Mouse (Mus musculus): Measurements from ENCODE around the gene Cdk17. TPM values are rescaled to one million over a fixed set of nuclear protein-coding genes. Genes with fewer than 3 reads are reported as not detected.

The Cdk17 gene
- polyA plus RNA-seq, 2 experiments = 10.5 to 12.9 TPM

DNA sequence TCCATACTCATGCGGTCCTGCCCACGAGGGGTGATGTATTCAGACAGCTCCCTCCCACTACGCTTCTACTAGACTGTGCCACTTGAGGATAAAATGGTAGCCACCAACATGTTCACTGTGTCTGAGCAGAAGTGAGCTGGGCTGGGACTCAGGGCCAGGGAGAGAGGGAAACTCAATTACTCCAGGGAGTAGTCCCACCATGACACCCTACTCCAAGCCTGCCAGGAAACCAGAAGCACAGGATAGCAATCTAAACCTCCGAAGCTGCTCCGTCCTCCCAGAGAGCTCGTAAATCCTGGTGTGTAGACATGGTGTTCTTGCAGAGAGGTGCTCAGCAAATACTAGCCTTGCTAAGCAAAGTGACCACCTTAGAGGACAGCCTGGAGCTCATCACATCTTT, 92.5 kb downstream of the Cdk17 start:
- Histone ChIP-seq H3K4me3 (ENCODE audit: insufficient read depth in 1 of 2, low read depth in 2 of 2, low read length in 2 of 2) (no peak overlapping the region), H3K9ac (replicated peaks) (no peak overlapping the region), H3K4me2 (ENCODE audit: low read depth) (no peak overlapping the region), H3K9me3 (ENCODE audit: control insufficient read depth, low read length) (no peaks in the 10 kb centered on the region), H3K27ac (no peak overlapping the region), H3K4me1 (replicated peaks; ENCODE audit: control insufficient read depth in 2 of 2, insufficient read depth in 2 of 2, low read length in 1 of 2) (no peaks in the 10 kb centered on the region), H3K36me3 (replicated peaks; ENCODE audit: control insufficient read depth, insufficient read depth, low read depth) (peaks cover 6% of the 10 kb centered on the region), H3K27me3 (ENCODE audit: control insufficient read depth, insufficient read depth, low read length) (no peaks in the 10 kb centered on the region)
- TF ChIP-seq CTCF (IDR thresholded peaks at IDR 0.05; ENCODE audit: low read depth) (no peak), EP300 (IDR thresholded peaks at IDR 0.05; ENCODE audit: low read depth) (no peak)
- no peak for DNase-seq (ENCODE audit: low read depth in 3 of 3, low spot score in 3 of 3)
- no peak for ATAC-seq (ENCODE audit: insufficient read depth)
- WGBS (ENCODE audit: insufficient replicate concordance) = 81% methylated on average over 6 of the region's 6 CpGs

DNA sequence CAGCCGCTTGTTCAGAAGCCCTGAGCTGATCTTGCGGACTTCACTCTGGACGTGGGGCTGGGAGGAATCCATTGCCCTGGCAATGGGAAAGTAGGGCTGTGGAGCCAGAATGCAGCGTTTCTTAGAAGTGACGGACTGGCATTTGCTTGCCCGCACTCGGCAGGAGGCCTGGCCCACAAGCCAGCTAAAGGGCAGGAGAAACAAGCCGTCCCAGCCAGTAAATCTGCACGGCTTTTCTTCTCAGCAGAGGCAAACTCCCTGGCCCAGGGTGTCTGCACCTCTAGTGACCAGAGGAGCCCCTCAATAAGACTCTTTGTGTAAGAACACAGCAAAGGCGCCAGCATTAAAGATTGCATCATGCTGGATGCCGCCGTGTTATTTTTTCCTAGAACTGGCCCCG, 94.6 kb downstream of the Cdk17 start:
- Histone ChIP-seq H3K9me3 (ENCODE audit: control insufficient read depth, low read length) (no peaks in the 10 kb centered on the region), H3K36me3 (replicated peaks; ENCODE audit: control insufficient read depth, insufficient read depth, low read depth) (no peaks in the 10 kb centered on the region), H3K4me3 (ENCODE audit: insufficient read depth in 1 of 2, low read depth in 2 of 2, low read length in 2 of 2) (no peak overlapping the region), H3K9ac (replicated peaks) (no peak overlapping the region), H3K27me3 (ENCODE audit: control insufficient read depth, insufficient read depth, low read length) (no peaks in the 10 kb centered on the region), H3K4me1 (replicated peaks; ENCODE audit: control insufficient read depth in 2 of 2, insufficient read depth in 2 of 2, low read length in 1 of 2) (no peaks in the 10 kb centered on the region), H3K4me2 (ENCODE audit: low read depth) (no peak overlapping the region), H3K27ac (no peak overlapping the region)
- DNase-seq (ENCODE audit: low read depth in 3 of 3, low spot score in 3 of 3) = no peak
- TF ChIP-seq CTCF (IDR thresholded peaks at IDR 0.05; ENCODE audit: low read depth) (no peak), EP300 (IDR thresholded peaks at IDR 0.05; ENCODE audit: low read depth) (no peak)
- 83% methylated on average over 13 of the region's 13 CpGs for WGBS (ENCODE audit: insufficient replicate concordance)
- ATAC-seq (ENCODE audit: insufficient read depth) = no peak

- ATAC-seq (ENCODE audit: insufficient read depth) = no peak
- WGBS (ENCODE audit: insufficient replicate concordance) = 61% methylated on average over 5 of the region's 5 CpGs
- TF ChIP-seq EP300 (IDR thresholded peaks at IDR 0.05; ENCODE audit: low read depth) = no peak
- no peak for TF ChIP-seq CTCF (IDR thresholded peaks at IDR 0.05; ENCODE audit: low read depth)
Observed at GRCm38 (mm10) chr10:93259826-93260225, 99.2 kb downstream of the Cdk17 start.

GRCm38 (mm10) chr10:93261132-93261980, 100.7 kb downstream of the Cdk17 start:
- 27% methylated on average over 16 of the region's 16 CpGs for WGBS (ENCODE audit: insufficient replicate concordance)
- Histone ChIP-seq H3K36me3 (replicated peaks; ENCODE audit: control insufficient read depth, insufficient read depth, low read depth) (no peaks in the 10 kb centered on the region), H3K27me3 (ENCODE audit: control insufficient read depth, insufficient read depth, low read length) (no peaks in the 10 kb centered on the region), H3K9ac (replicated peaks) (no peak overlapping the region), H3K4me2 (ENCODE audit: low read depth) (peak overlapping the region; percentile 13; the same call in 1 of the 2 replicates), H3K4me1 (replicated peaks; ENCODE audit: control insufficient read depth in 2 of 2, insufficient read depth in 2 of 2, low read length in 1 of 2) (peaks cover 4 to 9% of the 10 kb centered on the region in 2 experiments; a peak in 3 of 4 replicates), H3K4me3 (ENCODE audit: insufficient read depth in 1 of 2, low read depth in 2 of 2, low read length in 2 of 2) (no peak overlapping the region), H3K9me3 (ENCODE audit: control insufficient read depth, low read length) (no peaks in the 10 kb centered on the region), H3K27ac (no peak overlapping the region)
- DNase-seq (ENCODE audit: low read depth in 3 of 3, low spot score in 3 of 3) = no peak
- ATAC-seq (ENCODE audit: insufficient read depth) = peak; percentile 36
- TF ChIP-seq CTCF (IDR thresholded peaks at IDR 0.05; ENCODE audit: low read depth) = no peak
- no peak for TF ChIP-seq EP300 (IDR thresholded peaks at IDR 0.05; ENCODE audit: low read depth)

More at GRCm38 (mm10) chr10:93259826-93260225, 99.2 kb downstream of the Cdk17 start:
- no peak for DNase-seq (ENCODE audit: low read depth in 3 of 3, low spot score in 3 of 3)
- H3K27ac ChIP-seq = no peak overlapping the region
- H3K4me1 ChIP-seq (replicated peaks; ENCODE audit: control insufficient read depth in 2 of 2, insufficient read depth in 2 of 2, low read length in 1 of 2) = peaks cover 4 to 9% of the 10 kb centered on the region in 2 experiments; a peak in 3 of 4 replicates
- H3K36me3 ChIP-seq (replicated peaks; ENCODE audit: control insufficient read depth, insufficient read depth, low read depth) = no peaks in the 10 kb centered on the region
- H3K4me3 ChIP-seq (ENCODE audit: insufficient read depth in 1 of 2, low read depth in 2 of 2, low read length in 2 of 2) = no peak overlapping the region
- H3K4me2 ChIP-seq (ENCODE audit: low read depth) = no peak overlapping the region
- no peaks in the 10 kb centered on the region for H3K27me3 ChIP-seq (ENCODE audit: control insufficient read depth, insufficient read depth, low read length)
- no peak overlapping the region for H3K9ac ChIP-seq (replicated peaks)
- H3K9me3 ChIP-seq (ENCODE audit: control insufficient read depth, low read length) = no peaks in the 10 kb centered on the region

- TF ChIP-seq CTCF (IDR thresholded peaks at IDR 0.05; ENCODE audit: low read depth) (no peak), EP300 (IDR thresholded peaks at IDR 0.05; ENCODE audit: low read depth) (no peak)
- DNase-seq (ENCODE audit: low read depth in 3 of 3, low spot score in 3 of 3) (no peak), ATAC-seq (ENCODE audit: insufficient read depth) (peak; percentile 42; the same call in 1 of the 2 replicates)
- H3K27ac ChIP-seq = no peak overlapping the region
- no peak overlapping the region for H3K4me3 ChIP-seq (ENCODE audit: insufficient read depth in 1 of 2, low read depth in 2 of 2, low read length in 2 of 2)
- peak overlapping the region; percentile 13; the same call in 1 of the 2 replicates for H3K4me2 ChIP-seq (ENCODE audit: low read depth)
- WGBS (ENCODE audit: insufficient replicate concordance) = 24% methylated on average over 15 of the region's 15 CpGs
- no peaks in the 10 kb centered on the region for H3K9me3 ChIP-seq (ENCODE audit: control insufficient read depth, low read length)
- no peaks in the 10 kb centered on the region for H3K36me3 ChIP-seq (replicated peaks; ENCODE audit: control insufficient read depth, insufficient read depth, low read depth)
- H3K9ac ChIP-seq (replicated peaks) = no peak overlapping the region
- peaks cover 4 to 9% of the 10 kb centered on the region in 2 experiments; a peak in 3 of 4 replicates for H3K4me1 ChIP-seq (replicated peaks; ENCODE audit: control insufficient read depth in 2 of 2, insufficient read depth in 2 of 2, low read length in 1 of 2)
- no peaks in the 10 kb centered on the region for H3K27me3 ChIP-seq (ENCODE audit: control insufficient read depth, insufficient read depth, low read length)
Observed at GRCm38 (mm10) chr10:93261981-93262499, 101.4 kb downstream of the Cdk17 start.
